Mouse (Mus musculus): ENCODE measurements at regions not wholly inside any gene's neighbourhood (a gene's known extent, or its start where the extent isn't known, plus 50 kb on each side); places are given as distances from the start of the nearest gene placed in this dataset.
"Not testable (repeated sequence)": the region's sequence is repeated elsewhere in the genome, so short reads cannot be mapped to it uniquely, and the experiment has no call there.

- no peak for TF ChIP-seq CTCF (IDR thresholded peaks at IDR 0.05)
- ChIA-PET POLR2A (no interaction called here), CTCF (interaction anchor here (1.6 kb wide), 1 partner anchor 12 kb away, joined by 5 read pairs; no protein-coding TSS in a partner anchor)
- no peak for ATAC-seq
- no peaks in the 10 kb centered on the region for H3K27me3 ChIP-seq
- in situ Hi-C loops (cut with MboI; ENCODE audit: low pct_unique_long_range_greater_than_20kb) = no loop called here
- no peak for DNase-seq (ENCODE audit: low read depth, low spot score)
Measured at GRCm38 (mm10) chr17:52351293-52351692, 251.2 kb upstream of the Kcnh8 start.

GRCm38 (mm10) chr17:52350696-52351095 lies 251.8 kb upstream of the Kcnh8 start:
- DNase-seq (ENCODE audit: low read depth, low spot score) (no peak), ATAC-seq (no peak)
- CTCF ChIA-PET = interaction anchor here (1.6 kb wide), 1 partner anchor 13 kb away, joined by 5 read pairs; no protein-coding TSS in a partner anchor
- POLR2A ChIA-PET = no interaction called here
- TF ChIP-seq CTCF (IDR thresholded peaks at IDR 0.05) = no peak
- H3K27me3 ChIP-seq = no peaks in the 10 kb centered on the region
- in situ Hi-C loops (cut with MboI; ENCODE audit: low pct_unique_long_range_greater_than_20kb) = no loop called here

- no peak for TF ChIP-seq CTCF (IDR thresholded peaks at IDR 0.05)
Measured at GRCm38 (mm10) chr17:52349872-52350271, 252.6 kb upstream of the Kcnh8 start.

GRCm38 (mm10) chr17:52348481-52349083 lies 253.9 kb upstream of the Kcnh8 start:
- POLR2A ChIA-PET = no interaction called here
- ATAC-seq (no peak), DNase-seq (ENCODE audit: low read depth, low spot score) (no peak)
- H3K27me3 ChIP-seq = no peaks in the 10 kb centered on the region
- CTCF ChIA-PET = no interaction called here
- TF ChIP-seq CTCF (IDR thresholded peaks at IDR 0.05) = no peak
- in situ Hi-C loops (cut with MboI; ENCODE audit: low pct_unique_long_range_greater_than_20kb) = no loop called here

More at GRCm38 (mm10) chr17:52349872-52350271, 252.6 kb upstream of the Kcnh8 start:
- ChIA-PET POLR2A (no interaction called here), CTCF (no interaction called here)
- ATAC-seq (no peak), DNase-seq (ENCODE audit: low read depth, low spot score) (no peak)
- in situ Hi-C loops (cut with MboI; ENCODE audit: low pct_unique_long_range_greater_than_20kb) = no loop called here
- H3K27me3 ChIP-seq = no peaks in the 10 kb centered on the region

GRCm38 (mm10) chr17:52320586-52320985 lies 281.9 kb upstream of the Kcnh8 start:
- CTCF ChIA-PET = no interaction called here
- POLR2A ChIA-PET = no interaction called here
- no peak for ATAC-seq
- no peaks in the 10 kb centered on the region for H3K27me3 ChIP-seq
- in situ Hi-C loops (cut with MboI; ENCODE audit: low pct_unique_long_range_greater_than_20kb) = no loop called here
- no peak for TF ChIP-seq CTCF (IDR thresholded peaks at IDR 0.05)
- DNase-seq (ENCODE audit: low read depth, low spot score) = no peak

GRCm38 (mm10) chr17:52316976-52317375 lies 285.5 kb upstream of the Kcnh8 start:
- in situ Hi-C loops (cut with MboI; ENCODE audit: low pct_unique_long_range_greater_than_20kb) = no loop called here
- H3K27me3 ChIP-seq = no peaks in the 10 kb centered on the region
- DNase-seq (ENCODE audit: low read depth, low spot score) = no peak
- ATAC-seq = no peak
- ChIA-PET CTCF (no interaction called here), POLR2A (no interaction called here)
- no peak for TF ChIP-seq CTCF (IDR thresholded peaks at IDR 0.05)

GRCm38 (mm10) chr17:52315879-52316278 lies 286.6 kb upstream of the Kcnh8 start:
- DNase-seq (ENCODE audit: low read depth, low spot score) (no peak), ATAC-seq (no peak)
- ChIA-PET CTCF (no interaction called here), POLR2A (no interaction called here)
- no peaks in the 10 kb centered on the region for H3K27me3 ChIP-seq
- TF ChIP-seq CTCF (IDR thresholded peaks at IDR 0.05) = no peak
- in situ Hi-C loops (cut with MboI; ENCODE audit: low pct_unique_long_range_greater_than_20kb) = no loop called here

- H3K27me3 ChIP-seq; DNase-seq (ENCODE audit: low read depth, low spot score); ATAC-seq; CTCF ChIA-PET; in situ Hi-C loops (cut with MboI; ENCODE audit: low pct_unique_long_range_greater_than_20kb); POLR2A ChIA-PET: not testable (repeated sequence)
Measured at GRCm38 (mm10) chr17:52315456-52315855, 287.1 kb upstream of the Kcnh8 start.

- no peak for DNase-seq (ENCODE audit: low read depth, low spot score)
- ChIA-PET POLR2A (no interaction called here), CTCF (no interaction called here)
- in situ Hi-C loops (cut with MboI; ENCODE audit: low pct_unique_long_range_greater_than_20kb) = no loop called here
- TF ChIP-seq CTCF (IDR thresholded peaks at IDR 0.05) = no peak
- no peaks in the 10 kb centered on the region for H3K27me3 ChIP-seq
- ATAC-seq = no peak
Measured at GRCm38 (mm10) chr17:52312043-52312442, 290.5 kb upstream of the Kcnh8 start.

- no peaks in the 10 kb centered on the region for H3K27me3 ChIP-seq
- in situ Hi-C loops (cut with MboI; ENCODE audit: low pct_unique_long_range_greater_than_20kb) = no loop called here
- DNase-seq (ENCODE audit: low read depth, low spot score) = no peak
- ChIA-PET POLR2A (no interaction called here), CTCF (no interaction called here)
- no peak for TF ChIP-seq CTCF (IDR thresholded peaks at IDR 0.05)
- ATAC-seq = no peak
Measured at GRCm38 (mm10) chr17:52308789-52309188, 293.7 kb upstream of the Kcnh8 start.

- H3K27me3 ChIP-seq = no peaks in the 10 kb centered on the region
- DNase-seq (ENCODE audit: low read depth, low spot score) (no peak), ATAC-seq (no peak)
- ChIA-PET POLR2A (no interaction called here), CTCF (no interaction called here)
- no peak for TF ChIP-seq CTCF (IDR thresholded peaks at IDR 0.05)
- in situ Hi-C loops (cut with MboI; ENCODE audit: low pct_unique_long_range_greater_than_20kb) = no loop called here
Measured at GRCm38 (mm10) chr17:52304133-52304532, 298.4 kb upstream of the Kcnh8 start.

- DNase-seq (ENCODE audit: low read depth, low spot score) (no peak), ATAC-seq (no peak)
- ChIA-PET POLR2A (no interaction called here), CTCF (no interaction called here)
- in situ Hi-C loops (cut with MboI; ENCODE audit: low pct_unique_long_range_greater_than_20kb) = no loop called here
- H3K27me3 ChIP-seq = no peaks in the 10 kb centered on the region
- TF ChIP-seq CTCF (IDR thresholded peaks at IDR 0.05) = no peak
Measured at GRCm38 (mm10) chr17:52303320-52303719, 299.2 kb upstream of the Kcnh8 start.
